Mouse (Mus musculus) skeletal muscle tissue, adult 2 months (tissue): ENCODE measurements around the gene Scn11a.

ENCODE experiments used
- DNase-seq: peaks from one replicate; pipeline ENCODE4 v3.0.0-alpha.2; 2012; ENCODE audit warnings: low read depth, low spot score

Scn11a gene

DNA sequence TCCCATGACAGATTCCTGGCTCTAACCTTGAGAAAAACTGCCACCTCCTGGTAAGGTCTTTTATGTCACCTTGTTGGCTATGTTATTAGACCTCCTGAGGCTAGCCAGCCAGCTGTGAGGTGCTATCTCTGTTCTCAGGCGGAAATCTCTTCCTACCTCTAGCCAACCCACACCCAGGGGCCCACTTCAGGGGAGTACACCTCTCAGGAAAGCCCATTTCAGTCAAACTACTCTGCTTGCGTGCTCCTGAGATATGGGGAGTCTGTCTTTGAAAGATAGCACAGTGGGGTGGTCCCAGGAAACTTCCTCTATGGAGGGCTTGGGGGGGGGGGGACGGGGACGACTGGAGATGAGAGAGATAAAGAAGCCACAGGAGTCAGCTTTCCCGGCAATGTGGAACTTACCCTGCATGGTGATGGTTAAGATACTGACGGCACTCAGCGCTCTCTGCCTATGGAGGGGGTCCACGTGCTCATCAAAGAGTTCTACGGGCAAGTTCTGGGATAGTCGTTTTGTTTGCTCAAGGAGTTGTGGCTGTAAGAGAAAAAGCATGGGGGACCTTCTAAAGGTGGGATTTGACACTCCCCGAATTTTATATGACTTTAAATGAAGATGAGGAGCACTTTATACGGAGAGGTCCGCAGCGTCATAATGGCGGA is 29.9 kb downstream of the Scn11a start:
- no peak for DNase-seq

DNA sequence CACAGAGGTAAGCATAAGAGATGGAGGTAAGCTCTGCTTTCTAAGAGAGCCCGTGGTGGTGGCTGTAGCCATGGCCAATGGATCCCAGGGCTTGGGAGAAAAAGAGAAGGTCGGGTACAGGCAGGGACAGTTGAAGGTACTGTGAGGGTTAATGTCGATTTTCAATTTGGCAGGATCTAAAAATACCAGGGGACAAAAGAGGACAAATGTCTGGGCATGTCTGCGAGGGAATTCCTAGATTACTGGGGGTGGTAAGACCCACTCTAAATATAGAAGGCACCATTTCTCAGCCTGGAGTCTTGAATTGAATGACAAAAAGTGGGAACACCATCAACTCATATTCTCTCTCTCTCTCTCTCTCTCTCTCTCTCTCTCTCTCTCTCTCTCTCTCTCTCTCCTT is 30.8 kb downstream of the Scn11a start:
- DNase-seq, result no peak

DNA sequence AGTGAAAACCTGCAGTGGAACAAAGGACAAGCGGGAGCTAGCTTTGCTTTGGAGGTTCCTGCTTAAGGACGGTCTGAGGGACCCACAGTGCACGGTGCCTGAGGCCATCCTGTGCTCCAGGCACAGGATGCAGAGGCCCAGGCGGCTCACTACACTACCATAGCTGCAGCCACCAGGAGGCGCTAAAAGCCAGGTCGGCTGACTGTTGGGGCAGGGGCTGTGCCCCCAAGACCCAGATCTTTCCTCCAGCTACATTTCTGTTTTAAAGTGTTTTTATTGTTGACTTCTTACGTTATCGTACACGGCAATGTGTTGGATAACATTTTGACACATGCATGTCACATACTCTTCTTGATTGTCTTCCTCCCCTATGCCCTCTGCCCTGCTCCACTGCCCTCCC is 32.8 kb downstream of the Scn11a start:
- no peak for DNase-seq

DNA sequence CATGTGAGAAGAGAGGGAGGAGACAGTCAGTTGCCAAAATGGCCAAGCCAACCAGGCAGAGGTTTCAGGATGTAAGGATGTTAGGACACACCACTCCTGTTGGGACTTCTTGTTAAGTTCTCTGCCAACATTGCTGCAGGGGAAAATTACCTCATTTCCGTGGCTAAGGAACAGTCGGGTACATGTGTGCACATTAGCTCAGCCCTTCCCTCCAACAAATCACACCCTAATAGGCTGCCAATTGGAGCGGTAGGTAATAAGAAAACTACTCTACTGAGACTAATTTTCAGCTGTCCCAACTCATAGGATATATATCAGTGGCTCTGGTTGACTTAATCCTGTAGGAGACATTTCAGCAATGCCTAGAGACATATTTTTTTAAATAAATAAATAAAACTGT is 44.4 kb downstream of the Scn11a start:
- DNase-seq, result no peak

DNA sequence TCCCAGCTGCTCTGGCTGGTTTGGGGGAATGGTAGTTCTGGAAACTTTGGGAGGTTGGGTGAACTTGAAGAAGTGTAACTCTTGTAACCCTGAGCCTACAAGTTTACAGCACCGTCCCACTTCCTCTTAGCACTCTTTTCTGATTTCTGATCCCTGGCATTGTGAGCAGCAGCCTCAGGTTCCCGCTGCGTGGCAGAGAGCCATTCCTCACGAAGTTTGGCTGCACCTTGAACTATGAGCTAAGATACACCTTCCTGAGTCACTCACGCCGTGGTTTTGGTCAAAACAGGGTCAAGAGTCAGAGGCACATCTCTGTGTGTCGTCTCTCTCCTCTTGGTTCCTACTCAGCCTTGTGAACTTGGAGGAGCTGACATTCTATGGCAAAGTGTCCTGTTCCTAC is 48.6 kb downstream of the Scn11a start:
- no peak for DNase-seq

DNA sequence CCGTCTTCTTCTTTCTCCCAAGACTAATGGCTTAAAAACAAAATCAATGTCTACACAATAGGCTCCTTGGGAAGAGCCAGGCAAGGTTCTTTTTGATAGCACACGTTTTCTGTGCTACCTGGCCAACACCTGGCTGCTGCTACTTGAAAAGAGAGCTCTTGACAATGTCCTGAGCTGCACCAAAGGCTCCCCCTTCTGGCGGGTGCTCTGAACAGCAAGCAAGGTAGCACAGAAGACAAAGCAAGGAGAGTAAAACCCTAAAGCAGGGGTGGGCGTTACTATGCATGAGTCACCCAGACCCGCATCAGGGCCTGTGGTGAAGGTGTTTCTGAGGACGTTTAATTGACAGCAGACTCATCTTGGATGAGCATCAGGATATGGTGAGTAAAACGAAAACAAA is 56.7 kb downstream of the Scn11a start:
- no peak for DNase-seq

DNA sequence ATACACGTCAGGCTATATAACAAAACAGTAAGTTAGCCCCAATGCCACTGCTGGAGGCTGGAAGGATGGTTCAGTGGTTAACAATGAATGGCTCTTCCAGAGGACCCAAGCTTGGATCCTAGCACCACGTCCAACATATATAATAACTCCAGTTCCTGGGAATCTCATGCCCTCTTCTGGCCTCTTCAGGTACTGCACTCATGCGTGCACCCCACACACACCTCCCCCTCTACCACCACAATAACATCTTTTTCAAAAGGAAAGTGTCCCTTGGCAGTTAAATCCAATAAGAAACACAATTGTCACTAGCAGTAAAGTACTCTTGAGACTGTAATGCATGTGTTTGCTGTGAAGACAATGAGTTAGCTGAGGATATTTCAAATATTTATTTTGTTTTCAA is 65.0 kb downstream of the Scn11a start:
- no peak for DNase-seq

DNA sequence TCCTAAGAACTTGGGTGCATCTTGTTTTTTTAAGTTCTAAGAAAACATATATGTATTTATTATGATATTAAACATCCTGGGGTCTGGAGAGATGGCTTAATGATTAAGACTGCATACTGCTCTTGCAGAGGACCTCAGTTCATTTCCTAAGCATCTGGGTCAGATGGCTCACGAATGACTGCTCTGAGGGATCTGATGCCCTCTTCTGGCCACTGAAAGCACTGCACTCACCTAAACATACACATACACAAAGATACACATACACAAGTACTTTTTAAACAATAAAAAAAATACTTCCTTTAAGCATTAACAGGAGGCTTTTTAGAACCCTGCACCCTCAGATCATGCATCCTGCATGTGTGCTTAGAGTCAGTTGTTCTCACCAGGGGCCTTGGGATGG is 65.8 kb downstream of the Scn11a start:
- DNase-seq, result no peak

DNA sequence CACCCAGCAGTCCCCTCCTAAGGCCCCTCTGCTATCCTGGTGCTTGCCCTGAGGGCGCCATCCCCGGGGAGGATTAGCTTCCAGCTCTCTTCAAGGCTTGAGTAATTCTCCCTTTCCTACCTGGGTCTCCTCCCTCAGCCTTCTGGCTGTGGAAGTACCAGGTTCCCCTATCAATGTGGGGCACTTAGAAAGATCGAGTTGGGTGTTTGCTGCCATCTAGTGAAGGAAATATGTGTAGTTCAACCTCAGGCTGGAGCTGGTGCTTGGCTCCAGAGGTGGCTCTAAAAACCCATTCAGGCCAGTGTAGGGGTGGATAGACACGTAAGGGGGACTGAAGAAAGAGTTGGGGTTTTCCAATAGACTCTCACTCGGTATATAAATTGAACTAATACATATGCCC is 73.7 kb downstream of the Scn11a start:
- no peak for DNase-seq

DNA sequence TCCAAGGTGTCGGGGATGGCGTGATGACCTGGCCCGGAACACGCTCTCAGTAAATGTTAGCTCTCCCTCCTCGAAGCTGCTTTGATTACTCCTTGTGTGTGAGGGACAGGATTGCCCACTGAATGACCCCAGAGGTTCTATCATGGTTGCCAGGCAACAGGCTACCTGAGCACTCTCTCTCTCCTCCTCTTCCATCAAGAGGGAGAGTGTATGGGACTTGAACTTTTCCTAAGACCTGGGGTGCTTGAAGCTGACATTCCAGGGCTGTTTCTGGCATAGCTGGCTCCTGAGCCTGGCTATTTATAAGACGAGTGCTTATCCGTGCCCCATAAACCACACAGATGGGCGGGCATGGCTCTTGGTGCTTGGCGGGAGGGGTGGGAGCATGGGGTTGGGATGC is 76.1 kb downstream of the Scn11a start:
- DNase-seq, result no peak

DNA sequence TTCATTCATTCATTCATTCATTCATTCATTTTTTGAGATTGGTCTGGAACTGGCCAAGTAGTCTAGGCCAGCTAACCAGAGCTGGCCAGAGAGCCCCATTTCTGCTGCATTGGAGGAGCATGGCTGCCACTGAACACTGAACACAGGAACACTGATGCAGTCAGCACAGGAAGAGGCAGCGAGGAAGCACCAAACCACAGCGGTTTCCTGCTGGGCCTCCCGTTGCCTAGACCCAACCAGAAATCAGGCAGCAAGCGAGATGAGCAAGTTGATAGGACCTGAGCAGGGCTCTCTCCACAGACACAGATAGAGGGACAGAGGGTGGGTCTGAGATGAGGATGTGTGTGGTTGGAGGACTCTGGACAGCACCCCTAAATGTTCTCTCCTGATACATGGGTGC is 81.4 kb downstream of the Scn11a start:
- DNase-seq, result peak; percentile 12

DNA sequence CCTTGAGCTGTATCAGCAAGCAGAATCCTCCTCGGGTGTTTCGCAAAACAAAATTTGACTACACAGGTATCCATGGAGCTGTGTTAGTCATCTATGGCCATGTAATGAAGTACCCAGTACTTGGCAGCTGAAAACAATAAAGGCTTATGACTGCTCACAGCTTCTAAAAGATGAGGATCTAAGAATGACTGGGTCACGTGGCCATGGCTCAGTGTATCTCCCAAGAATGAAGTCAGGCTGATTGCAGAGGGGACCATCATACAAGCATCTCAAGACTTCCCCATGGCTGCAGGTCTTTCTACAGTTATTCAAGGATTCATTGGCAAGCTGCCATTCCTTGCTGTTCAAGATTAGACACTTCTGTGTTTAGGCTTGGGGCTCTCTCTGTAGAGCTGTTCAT is 81.9 kb downstream of the Scn11a start:
- no peak for DNase-seq

DNA sequence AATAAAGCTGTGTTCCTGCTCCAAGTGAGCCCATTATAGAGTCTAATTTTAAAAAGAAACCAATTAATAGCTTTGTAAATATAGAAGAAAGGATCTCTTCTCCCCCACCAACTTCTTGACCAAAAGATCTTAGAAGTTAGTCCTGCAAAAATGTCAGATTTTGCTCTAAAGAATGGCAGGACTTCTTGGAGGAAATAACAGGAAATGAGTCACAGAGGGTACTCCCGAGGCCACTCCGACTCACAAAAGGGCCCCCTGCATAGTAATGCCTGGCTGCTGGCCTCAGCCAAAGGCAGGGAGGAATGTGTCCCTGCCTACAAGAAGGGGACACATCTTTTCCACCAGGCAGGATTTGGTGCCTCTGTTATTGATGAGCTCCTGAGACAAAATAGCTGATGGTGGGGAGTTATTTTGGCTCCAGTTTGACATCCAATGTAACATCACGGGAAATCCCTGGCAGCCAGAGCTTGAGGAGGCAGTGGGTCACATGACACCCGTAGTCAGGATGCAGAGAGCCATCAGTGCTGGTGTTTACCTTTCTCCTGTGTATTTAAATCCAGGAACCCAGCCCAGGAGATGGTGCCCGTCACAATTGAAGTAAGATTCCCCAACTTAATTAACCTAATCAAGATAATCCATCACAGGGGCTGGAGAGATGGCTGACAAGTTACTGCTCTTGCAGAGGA is 84.0 kb downstream of the Scn11a start:
- DNase-seq, result no peak

DNA sequence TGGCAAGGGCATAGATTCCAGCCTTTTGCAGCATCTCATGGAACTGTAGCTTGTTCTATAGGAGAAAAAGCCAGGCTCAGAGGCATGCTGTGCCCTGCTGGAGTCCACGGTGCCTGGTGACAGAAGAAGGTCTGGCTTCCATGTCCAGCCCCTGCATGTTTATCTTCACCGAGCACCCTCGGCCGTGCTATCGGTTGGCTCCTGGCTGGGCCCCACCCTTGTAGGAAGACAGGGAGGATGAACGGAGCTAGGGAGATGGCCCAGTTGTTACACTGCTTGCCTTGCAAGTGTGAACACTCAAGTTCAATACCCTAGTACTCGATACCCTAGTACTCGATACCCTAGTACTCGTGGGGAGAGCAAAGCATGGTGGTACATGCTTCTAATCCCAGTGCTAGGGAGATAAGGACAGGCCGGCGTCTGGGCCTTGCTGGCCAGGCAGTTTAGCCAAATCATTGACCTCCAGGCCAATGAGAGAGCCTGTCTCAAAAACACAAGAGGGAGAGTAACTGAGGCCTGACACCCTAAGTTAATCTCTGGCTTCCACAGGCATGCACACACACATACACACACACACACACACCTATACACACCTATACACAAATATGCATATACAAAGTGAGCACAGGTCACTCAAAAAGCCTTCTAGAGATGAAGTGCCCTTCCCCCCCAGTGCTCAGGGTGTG is 96.7 kb downstream of the Scn11a start:
- no peak for DNase-seq

DNA sequence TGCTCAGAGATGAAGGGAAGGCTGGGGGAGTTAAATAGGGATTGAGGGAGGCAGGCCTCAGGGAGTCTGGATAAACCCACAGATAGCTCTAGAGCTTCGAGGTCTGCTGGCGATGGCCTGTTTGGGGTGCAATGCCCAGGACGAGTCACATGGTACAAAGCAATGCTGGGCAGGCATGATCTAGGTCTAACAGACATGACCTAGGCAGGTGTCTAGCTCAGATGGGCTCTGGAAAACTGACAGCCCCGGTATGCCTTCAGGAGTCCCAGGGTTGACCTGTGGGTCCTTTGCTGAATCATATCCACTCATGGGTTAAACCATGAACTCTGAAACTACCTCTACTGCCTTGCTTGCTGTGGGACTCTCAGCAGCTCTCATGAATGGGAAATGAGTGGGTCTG is 98.3 kb downstream of the Scn11a start:
- DNase-seq, result no peak

DNA sequence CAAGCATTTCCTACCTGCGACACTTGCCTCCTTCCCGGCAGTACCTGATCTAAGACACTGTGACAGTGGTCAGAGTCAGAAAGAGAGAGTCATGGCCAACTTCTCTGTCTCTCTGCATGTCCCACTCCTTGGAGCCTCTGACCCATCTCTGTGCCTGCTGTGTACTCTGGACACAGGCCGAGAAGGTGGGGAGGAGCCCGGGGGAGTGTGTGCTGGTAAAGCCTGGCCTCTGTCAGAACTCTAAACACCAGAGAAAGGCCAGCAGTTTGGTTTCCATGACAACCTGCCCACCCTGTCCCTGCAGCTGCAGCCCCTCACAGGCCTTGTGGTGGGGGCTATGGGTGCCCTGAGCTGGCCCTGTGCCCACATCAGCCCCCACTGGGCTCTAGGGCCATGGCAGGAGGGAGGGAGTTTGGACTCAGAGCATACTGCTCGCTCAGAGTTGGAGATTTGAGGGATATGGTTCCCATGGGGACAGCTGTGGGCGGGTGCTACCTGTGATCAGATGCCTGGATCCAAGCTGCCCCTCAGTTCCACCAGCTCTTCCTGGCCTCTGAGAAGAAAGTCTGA is 99.9 kb downstream of the Scn11a start:
- DNase-seq, result no peak

DNA sequence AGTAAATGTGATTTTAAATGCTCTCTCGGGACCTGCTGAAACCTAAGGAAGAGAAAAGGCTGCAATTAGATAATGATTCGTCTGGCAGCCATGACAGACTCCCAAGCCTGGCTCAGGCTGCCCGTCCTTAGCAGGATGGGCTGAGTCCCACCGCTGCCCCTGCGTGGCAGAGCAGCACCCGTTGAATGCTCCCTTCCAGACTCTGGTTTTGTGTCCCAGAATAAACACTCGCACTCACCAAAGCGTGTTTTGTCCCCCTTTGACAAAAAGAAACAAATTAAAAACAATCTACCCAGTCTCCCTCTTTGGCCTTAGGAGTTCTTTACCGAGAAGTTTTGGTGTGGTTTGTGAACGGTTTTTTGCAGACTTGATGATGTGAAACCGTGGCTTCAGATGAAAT is 106.0 kb downstream of the Scn11a start, which contains the start of gene Scn10a:
Scn10a (minus strand) TSS at position 101 of the 400 bp plus-strand sequence.
- no peak for DNase-seq

DNA sequence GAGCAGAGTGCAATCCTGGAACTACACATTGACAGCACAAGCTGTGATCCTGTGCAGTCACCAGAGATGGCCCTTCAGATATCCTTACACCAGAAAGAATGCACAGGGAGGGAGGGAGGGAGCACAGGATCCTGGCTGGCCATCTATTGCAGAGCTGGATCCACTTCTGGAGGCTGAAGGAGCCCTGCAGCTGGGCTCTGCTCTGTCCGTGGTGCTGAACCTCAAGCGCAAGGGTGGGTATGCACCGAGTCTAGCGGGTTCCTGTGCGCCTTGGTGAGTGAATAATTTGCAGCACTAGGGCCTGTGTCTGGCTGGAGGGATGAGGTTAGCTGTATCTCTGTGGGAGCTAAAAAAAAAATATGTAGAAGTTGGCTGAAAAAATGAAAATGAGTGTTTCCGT is 118.6 kb downstream of the Scn11a start:
- DNase-seq, result no peak
